Mouse (Mus musculus): ENCODE results near the gene Gipc1. TPM values are rescaled to one million over a fixed set of nuclear protein-coding genes. Genes with fewer than 3 reads are reported as not detected.

Gene Gipc1
- total RNA-seq, 2 experiments from 2014 or later, result 16.6 to 16.9 TPM

Other genes with a start within 250 kb of the Gipc1 start
- 10 to 100 TPM; 52.2 to 55.3 TPM for gene Scoc, start 194.3 kb upstream of the Gipc1 start, total RNA-seq (2021)
- not detected for gene Olfr370, start 116.9 kb upstream of the Gipc1 start, total RNA-seq (2021)
- 100 to 1,000 TPM; 308 to 352 TPM for gene Ndufb7, start 86.0 kb upstream of the Gipc1 start, total RNA-seq (2021)
- 100 to 1,000 TPM; 512 to 541 TPM for gene Tecr, start 44.7 kb upstream of the Gipc1 start, total RNA-seq (2021)
- 10 to 100 TPM in 1 of 2 experiments, 1 to 10 TPM in 1; 5.9 to 16.7 TPM for gene Dnajb1, start 44.5 kb upstream of the Gipc1 start, total RNA-seq (2021)
- under 1 TPM in 1 of 2 experiments, not detected in 1; 0.09 TPM for gene Ptger1, start 14.0 kb downstream of the Gipc1 start, total RNA-seq (2021)
- gene Pkn1, start 46.5 kb downstream of the Gipc1 start, total RNA-seq (2021), result 10 to 100 TPM; 23.0 to 24.3 TPM
- 10 to 100 TPM; 10.0 to 11.1 TPM for gene Ddx39, start 62.5 kb downstream of the Gipc1 start, total RNA-seq (2021)
- gene Adgre5, start 88.6 kb downstream of the Gipc1 start, total RNA-seq (2021), result 10 to 100 TPM; 16.9 to 22.9 TPM
- 10 to 100 TPM; 14.1 to 17.2 TPM for gene Adgrl1, start 247.4 kb downstream of the Gipc1 start, total RNA-seq (2021)